Mouse (Mus musculus): ENCODE measurements around the gene C1d.
"Not testable (repeated sequence)": the region's sequence is repeated elsewhere in the genome, so short reads cannot be mapped to it uniquely, and the experiment has no call there.

The C1d gene

GRCm38 (mm10) chr11:17257443-17257842 lies at the start of gene C1d:
TSS of gene C1d (plus strand) at chr11:17257579.
- DNase-seq (ENCODE audit: low spot score), result peak; percentile 95

- peak; percentile 97 for DNase-seq (ENCODE audit: low spot score)
Measured at GRCm38 (mm10) chr11:17211258-17212140, 45.9 kb upstream of the C1d start, which contains the start of gene Pno1. TSS of gene Pno1 (minus strand) at chr11:17211568.

GRCm38 (mm10) chr11:17212141-17212495 lies 45.3 kb upstream of the C1d start:
- no peak for DNase-seq (ENCODE audit: low spot score)

- no peak for DNase-seq (ENCODE audit: low spot score)
Measured at GRCm38 (mm10) chr11:17212903-17213509, 44.4 kb upstream of the C1d start.

GRCm38 (mm10) chr11:17215475-17215874 lies 41.9 kb upstream of the C1d start:
- DNase-seq (ENCODE audit: low spot score), result no peak

GRCm38 (mm10) chr11:17221126-17221525 lies 36.3 kb upstream of the C1d start:
- DNase-seq (ENCODE audit: low spot score), result no peak

- DNase-seq (ENCODE audit: low spot score), result no peak
Measured at GRCm38 (mm10) chr11:17232792-17233191, 24.6 kb upstream of the C1d start.

GRCm38 (mm10) chr11:17236449-17237037 lies 20.8 kb upstream of the C1d start:
- DNase-seq (ENCODE audit: low spot score), result no peak

GRCm38 (mm10) chr11:17238598-17238997 lies 18.8 kb upstream of the C1d start:
- DNase-seq (ENCODE audit: low spot score), result not testable (repeated sequence)

GRCm38 (mm10) chr11:17248715-17249114 lies 8.7 kb upstream of the C1d start:
- DNase-seq (ENCODE audit: low spot score), result no peak

GRCm38 (mm10) chr11:17256813-17257365 lies 490 bp upstream of the C1d start:
- DNase-seq (ENCODE audit: low spot score), result peak; percentile 21

- peak; percentile 28 for DNase-seq (ENCODE audit: low spot score)
Measured at GRCm38 (mm10) chr11:17257861-17258260, 482 bp downstream of the C1d start.

GRCm38 (mm10) chr11:17267176-17267575 lies 9.8 kb downstream of the C1d start:
- no peak for DNase-seq (ENCODE audit: low spot score)

- DNase-seq (ENCODE audit: low spot score), result no peak
Measured at GRCm38 (mm10) chr11:17268801-17269200, 11.4 kb downstream of the C1d start.

GRCm38 (mm10) chr11:17279959-17280358 lies 22.6 kb downstream of the C1d start:
- peak; percentile 10 for DNase-seq (ENCODE audit: low spot score)

- DNase-seq (ENCODE audit: low spot score), result no peak
Measured at GRCm38 (mm10) chr11:17284055-17284454, 26.7 kb downstream of the C1d start.

- DNase-seq (ENCODE audit: low spot score), result no peak
Measured at GRCm38 (mm10) chr11:17288884-17289283, 31.5 kb downstream of the C1d start.

GRCm38 (mm10) chr11:17306007-17306891 lies 48.9 kb downstream of the C1d start:
- DNase-seq (ENCODE audit: low spot score), result peak; percentile 59

GRCm38 (mm10) chr11:17307457-17307856 lies 50.1 kb downstream of the C1d start:
- no peak for DNase-seq (ENCODE audit: low spot score)
